Mouse (Mus musculus) CD8-positive naive resting alpha-beta T cell, adult 2 months (primary cell): ENCODE measurements at regions not wholly inside any gene's neighbourhood (a gene's known extent, or its start where the extent isn't known, plus 50 kb on each side); places are given as distances from the start of the nearest gene placed in this dataset.

Experiments
- DNase-seq, 2 experiments: peaks; one replicate each; pipeline ENCODE4 v3.0.0; 2022; ENCODE audit warnings: low read depth in 2 of 2, low spot score in 2 of 2

DNA sequence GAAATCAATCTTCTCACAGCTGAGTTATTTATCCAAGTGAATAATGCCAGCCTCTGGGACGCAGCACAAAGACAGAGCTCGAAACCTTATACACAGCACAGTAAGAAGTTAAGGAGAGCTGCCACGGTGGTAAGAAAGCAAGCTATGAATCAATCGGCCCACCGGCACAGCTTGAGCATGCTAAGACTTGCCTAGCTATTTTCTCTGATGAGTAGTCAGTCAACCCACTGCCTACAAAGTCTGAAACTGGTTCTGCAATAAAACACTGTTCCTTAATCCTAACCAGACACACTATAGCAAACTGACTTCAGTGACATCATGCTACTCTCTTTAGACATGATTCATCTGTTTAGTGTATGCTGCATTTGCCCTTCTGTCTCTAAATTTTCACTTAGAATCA lies 268.7 kb downstream of the 1190002N15Rik start:
- DNase-seq, result no peak

DNA sequence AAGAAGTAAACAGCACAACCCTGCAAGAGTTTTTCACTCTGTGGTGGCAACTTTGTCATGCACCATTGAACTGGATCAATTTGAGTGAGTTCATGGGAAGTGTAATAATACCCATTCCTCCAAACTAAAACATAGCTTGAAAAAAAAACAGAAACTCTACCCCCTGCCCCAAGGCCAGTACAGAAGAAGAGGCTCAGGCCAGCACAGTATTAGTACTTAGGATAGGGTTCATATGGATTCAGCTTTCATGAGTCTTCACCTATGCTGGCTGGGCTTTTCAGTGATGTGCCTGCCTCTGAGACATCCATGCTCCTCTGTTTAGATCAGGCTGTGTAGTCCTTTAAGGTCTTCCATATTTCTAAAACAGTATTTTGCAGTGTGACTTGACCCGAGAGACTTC lies 270.6 kb downstream of the 1190002N15Rik start:
- DNase-seq, result no peak

DNA sequence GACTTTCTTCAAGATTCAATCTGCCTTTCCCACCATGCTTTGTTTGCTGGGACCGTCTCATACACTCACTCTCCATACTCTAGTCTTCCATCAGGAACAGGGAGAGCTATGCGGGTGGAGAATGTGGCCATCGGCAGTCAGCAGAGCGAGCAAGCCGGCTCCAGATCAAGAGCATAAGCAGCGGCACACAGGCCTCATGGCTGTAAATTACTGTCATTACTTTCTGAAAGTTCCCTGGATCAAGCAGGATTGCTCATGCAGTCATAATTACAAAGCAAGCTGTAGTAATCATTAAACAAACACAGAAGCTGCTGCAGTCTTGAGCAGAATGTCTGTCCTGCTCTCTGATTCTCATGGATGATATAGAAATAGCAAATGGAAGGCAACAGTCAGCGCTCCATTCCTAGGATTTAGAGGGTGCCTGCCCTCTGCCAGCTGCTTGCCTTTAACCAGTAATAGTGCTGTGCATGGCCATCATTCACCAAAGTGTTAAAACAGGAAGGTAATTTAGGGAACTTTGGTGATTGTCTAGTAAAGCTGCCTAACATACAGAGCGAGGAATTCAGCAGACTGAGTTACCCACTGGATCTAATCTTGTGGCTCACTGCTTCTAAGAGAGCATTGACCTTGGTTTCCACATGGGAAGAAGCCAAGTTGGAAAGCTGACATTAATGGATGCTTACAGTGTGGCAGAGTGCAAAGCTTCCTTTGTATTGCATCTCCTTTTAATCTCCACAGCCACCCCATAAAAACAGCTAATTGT lies 298.2 kb downstream of the 1190002N15Rik start:
- no peak for DNase-seq

DNA sequence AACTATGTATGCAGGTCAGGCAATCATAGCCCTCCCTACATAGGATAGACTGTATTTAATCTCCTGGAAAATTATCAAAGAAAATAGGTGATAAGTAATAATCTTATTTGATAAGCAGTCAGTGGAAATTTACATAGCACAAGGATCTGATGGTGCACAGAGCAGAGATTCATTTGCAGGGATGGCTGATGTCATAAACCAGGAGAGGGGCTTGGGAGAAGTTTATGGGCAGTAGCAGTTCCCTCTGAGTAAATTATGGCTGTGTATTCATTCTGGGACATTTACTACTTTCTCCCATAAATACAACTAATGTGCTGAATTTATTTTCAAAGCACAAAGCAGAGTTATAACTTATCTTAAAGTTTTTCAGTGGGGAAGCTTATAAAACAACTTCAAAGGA lies 299.3 kb downstream of the 1190002N15Rik start:
- DNase-seq, result no peak

DNA sequence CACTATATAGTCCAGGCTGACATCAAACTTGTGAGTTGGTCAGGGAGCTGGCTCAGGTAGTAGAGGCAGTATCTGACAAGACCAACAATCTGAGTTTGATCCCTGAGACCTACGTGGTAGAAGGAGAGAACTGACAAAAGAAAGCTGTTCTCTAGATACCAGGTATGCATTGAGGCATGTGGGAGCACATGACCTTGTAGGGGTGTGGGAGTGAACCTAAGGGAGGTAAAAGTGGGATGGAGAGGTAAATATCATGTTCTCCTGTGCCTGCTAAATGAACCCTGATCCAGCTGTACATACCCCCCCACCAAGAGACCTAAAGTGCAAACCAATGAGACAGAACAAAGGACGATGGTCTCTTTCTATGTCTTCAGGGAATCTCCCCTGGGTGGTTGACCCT lies 308.3 kb downstream of the 1190002N15Rik start:
- DNase-seq, result no peak

DNA sequence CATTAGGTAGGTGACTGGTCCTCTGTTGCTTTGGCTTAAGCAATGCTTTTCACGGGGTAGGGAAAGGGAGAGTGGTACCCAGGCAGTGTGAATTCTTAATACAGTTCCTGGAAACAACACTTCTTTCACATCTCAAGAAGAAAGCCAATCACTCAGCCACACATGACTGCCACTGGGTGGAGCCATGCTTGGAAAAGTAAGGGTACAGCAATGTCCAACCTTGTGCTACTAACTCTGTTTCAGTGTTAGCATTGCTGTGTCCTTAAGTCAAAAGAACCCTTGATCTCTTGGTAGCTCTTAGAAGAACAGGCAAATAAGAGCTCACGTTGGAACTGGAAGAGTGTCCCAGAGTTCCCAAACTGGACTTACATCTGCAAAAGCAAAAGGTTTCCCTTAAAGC lies 318.8 kb downstream of the 1190002N15Rik start:
- DNase-seq, result no peak

DNA sequence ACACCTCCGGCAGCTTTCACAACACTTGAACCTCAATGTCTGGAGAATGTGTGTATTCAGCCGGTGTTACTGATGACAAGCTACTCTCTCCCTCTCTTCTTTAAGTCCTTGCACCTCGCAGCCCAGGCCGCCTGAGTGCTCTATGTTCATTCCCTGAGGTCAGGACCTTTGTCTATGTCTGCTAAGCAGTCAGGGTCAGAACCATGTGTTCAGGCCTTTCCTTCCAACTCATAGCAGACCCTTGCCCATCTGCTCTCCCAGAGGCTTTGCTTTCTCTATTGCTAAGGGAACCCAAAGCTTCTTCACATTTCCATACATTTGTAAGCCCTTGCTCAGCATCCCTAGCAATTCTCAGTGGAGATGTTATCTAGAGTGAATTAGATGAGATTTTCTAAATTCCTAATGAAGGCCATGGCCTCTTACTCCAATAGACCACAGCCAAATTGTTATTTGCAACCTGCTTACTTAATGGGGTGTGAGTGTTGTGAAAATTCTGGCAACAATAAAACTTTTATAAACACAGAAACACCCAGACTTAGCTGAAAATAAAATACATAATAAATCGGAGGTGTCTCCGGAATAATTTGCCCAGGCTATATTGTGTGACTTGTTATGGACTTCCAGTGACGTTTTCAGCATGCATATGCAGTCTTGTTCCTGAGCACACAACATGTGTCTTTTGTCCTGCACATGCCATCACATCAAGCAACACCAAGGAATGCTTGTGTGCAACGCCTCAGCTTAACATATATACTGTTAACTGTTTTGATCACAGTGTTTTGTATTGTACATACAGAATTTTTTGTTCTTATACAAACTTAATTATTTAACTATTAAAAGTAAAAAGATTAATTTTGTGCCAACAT lies 321.2 kb downstream of the 1190002N15Rik start:
- no peak for DNase-seq

DNA sequence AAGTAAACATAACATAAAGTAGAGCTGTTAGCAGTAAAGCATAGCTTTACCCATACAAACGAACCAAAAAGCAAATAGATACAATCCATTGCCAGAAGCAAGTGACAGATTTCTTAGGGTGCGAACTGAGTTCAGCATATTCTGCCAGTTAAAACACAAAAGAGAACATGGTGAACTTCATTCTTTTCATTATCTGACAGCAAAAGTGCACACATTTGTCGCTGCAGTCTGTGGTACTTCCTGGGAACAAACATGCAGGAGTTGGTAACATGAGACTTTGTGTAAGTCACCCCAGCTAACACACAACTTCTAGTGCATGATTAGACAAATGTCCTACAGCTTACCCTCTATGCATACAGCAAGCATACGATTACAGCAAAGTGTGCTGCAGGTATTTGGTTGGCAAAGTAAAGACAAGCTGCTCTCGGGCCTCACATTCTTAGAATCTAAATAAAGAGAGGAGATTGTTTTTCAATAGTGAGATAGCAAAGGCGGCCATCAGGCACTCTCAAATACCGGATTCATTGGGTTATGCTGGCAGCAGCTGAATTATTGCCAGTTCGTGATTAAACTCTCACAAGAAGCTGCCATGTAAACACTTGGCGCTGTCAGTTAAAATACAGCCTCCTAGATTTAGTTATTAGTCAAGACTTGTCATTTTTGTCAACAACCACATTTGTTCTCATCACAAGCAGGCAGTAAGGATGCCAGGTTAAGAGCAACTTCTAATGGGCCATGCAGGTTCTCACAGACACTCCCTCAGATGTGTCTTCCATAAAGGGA lies 327.2 kb downstream of the 1190002N15Rik start:
- DNase-seq, result no peak

DNA sequence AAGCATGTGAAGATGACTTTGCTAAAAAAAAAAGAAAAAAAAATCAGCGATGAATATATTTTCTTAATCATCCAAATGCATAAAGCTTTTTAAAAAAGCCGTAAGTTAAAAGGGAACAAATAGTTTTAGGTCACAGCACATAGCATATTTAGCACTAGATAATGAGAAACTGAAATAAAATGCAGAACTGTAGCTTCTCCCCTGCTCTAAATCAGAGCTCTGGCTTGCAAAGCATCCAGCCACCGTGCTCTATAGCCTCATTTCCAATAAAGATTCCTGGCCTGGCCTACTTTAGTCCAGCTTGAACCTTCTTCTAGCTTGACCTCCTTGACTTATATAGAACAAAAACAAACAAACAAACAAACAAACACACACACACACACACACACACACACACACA lies 328.9 kb downstream of the 1190002N15Rik start:
- DNase-seq, result no peak

DNA sequence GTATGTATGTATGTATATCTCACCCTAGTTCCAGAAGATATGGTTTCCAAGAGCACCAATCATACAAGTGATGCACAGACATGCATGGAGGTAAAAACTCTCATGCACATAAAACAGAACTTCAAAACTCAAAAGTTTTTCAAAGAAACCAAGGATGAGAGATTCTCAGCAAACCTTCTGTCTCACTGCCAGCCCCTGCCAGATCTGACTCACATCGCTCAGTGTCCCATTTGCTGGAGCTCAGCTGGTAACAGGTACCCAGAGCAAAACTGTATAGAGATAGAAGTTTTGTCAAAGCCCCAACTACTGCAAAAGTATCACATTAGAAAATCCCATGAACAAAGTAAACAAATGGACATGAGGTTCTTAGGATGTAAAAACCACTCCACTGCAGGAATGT lies 337.0 kb downstream of the 1190002N15Rik start:
- DNase-seq, result no peak

DNA sequence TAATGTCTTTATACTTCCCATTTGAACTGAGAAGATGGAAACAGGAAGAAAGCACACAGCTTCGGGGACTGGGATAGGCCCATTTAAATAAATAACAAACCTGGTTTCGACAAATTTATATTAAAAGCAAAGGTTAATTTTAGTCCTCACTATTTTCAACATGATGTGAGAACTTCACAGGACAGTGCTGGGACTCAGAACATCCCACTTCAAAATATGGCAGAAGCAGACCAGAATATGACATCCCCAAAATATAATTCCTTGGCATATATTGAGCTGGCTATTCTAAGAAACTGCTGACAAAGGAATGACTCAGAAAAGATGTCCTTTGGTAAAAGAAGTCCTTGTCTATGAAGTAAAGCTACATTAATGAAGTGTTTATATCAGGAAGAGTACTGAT lies 338.0 kb downstream of the 1190002N15Rik start:
- DNase-seq, result no peak

DNA sequence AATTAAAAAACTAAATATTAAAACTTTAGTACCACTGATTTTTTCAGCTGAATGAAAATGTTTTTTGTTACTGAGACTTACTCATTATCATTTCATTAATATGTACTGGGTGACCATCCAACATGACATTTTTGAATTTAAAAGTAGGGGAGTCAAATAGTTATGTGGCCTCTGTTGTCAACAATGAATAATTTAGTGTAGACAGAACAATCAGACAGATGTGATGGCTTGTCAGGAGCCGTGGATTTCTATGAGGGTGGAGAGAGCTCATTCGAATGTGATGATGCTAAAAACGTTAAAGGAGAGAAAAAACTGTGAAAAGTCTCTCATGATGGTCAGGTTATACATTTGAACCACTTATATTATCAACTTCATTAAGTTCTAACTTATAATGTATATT lies 346.8 kb downstream of the 1190002N15Rik start:
- no peak for DNase-seq

DNA sequence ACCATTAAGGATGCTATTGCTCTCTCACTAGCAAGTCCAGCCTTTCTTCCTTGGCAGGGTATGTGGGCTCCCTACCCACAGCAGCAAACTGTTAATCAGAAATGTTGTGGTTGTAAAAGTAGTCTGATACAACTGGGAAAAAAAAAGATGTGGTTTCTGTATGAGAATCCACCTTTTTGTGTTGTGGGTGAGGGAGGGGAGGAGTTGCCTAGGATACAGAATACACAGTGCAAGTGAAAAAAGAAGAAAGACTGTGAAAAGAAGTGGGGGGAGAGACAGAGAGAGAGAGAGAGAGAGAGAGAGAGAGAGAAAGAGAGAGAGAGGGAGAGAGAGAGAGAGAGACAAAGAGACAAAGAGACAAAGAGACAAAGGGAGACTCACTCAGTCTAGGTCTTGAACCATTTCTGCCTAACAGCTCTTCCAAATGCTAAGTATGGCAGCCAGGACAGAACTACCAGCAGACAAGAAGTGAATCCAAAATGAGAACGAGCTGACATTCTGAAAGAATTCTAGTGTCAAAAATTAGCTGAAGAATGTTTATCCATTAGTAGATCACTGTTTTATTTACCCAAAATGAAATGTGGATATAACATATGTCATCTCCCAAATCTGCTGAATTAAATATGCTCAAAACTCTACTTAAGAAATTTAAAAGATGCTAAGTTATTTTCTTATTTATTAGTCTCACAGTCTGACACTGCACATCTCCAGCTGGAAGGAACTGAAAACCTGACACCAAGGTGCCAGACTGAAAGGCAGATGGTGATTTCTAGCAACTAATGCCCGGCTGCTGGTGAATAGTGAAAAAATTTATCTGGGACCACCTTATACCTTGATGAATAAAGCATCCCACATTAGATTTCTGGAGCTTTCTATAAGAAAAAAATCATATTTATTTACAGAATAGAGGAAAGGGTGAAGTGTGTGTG lies 347.7 kb downstream of the 1190002N15Rik start:
- no peak for DNase-seq

DNA sequence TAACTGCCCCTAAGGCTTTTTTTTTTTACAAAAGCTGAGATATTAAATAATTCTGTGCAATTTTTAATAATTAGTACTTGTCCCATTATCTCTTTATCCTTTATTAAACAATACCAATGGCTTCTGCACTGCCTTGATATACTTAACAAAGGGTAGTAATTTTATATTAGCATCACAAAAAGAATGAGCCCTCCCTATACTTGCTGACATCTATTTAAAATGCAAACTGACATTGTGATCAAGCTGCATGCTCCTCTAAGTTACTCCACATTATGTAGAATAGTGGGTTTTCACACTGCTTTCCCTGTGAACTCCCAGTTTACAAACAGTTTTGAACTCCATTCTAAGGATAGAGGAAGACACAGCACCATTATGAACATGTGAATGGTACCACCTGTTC lies 349.8 kb downstream of the 1190002N15Rik start:
- DNase-seq, result no peak

DNA sequence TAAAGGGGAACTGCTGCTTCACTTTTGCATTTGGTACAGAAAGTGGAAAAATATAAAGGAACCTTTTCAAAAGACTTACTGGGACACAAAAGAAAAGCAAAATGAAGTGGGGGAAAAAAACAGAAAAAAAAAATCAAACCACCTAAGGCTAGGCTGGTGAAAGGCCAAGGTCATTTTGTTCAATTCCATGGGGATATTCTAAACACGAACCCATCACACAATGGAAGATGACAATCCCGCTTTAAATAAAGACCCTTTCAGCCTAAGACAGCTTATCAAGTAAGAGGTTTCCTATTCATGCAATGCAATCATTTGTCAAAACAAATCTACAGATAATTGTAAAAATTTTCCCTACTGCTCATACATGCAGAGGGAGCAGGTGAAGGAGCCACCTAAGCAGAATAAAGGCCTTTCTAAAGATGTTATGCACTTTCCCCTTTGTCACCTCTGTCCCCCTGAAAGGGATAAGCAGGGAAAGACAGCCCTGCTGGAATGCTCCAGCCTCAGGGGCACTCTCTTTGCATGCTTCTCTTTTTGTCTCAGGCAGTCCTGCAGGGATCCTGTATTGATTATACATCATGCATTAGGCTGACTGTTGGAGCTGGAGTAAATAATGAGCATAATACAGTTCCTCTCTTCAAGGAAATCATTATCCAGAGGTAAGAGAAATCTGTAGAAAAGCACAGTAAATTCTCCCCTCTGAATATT lies 367.8 kb downstream of the 1190002N15Rik start:
- DNase-seq, result no peak

DNA sequence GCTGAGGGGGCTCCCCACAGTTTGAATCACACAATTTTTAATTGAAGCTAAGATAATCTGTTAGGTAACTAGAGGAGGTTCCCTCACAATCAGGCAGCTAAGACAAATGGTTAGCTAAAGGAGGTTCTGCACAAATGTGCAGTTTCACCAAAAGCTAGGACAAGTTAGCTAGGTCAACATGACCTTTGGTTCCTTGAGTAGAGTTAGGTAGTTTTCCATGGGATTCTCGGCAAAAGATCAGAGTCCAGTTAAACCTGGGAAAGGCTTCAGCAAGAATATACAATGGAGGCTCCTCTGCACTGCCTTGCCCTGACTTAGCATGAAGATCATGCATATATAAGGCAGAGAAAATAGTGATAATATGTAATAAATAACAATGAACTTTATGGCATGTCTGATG lies 374.2 kb downstream of the 1190002N15Rik start:
- DNase-seq, result no peak

DNA sequence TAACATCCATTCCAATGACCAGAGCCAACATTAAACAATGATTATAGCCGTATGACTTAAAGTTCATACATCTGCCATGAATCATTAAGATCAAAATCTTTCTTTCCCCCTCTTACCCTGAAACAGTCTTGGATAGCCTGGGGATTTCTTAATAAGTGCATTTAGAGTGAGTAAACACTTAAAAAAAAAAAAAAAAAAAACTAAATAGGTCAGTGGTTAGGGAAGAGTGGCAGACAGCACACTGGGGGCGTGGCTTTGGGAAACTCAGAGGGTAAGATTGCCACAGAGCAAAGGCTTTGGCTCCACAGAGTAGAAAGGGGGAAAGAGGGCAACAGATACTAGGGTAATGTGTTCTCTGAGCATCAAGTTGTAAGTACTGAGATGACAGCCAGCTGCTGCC lies 382.3 kb downstream of the 1190002N15Rik start:
- DNase-seq, result no peak

DNA sequence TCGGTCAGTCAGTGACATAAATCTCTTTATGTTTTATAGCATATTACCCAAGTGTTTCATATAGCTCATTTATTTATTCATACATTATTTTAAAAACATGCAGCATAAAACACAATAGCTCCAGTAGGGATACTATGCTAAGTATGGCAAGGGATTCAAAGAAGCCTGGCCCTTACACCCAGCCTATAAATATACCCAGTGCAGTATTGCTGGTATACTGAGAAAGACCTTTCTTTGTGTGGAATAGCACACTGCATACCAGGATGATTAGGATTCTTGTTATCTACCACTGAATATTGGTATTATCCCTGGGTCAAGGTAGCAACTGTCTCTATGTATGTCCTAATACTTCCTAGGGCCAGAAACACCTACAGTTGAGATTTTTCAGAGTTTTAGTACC lies 389.4 kb downstream of the 1190002N15Rik start:
- DNase-seq, result no peak

DNA sequence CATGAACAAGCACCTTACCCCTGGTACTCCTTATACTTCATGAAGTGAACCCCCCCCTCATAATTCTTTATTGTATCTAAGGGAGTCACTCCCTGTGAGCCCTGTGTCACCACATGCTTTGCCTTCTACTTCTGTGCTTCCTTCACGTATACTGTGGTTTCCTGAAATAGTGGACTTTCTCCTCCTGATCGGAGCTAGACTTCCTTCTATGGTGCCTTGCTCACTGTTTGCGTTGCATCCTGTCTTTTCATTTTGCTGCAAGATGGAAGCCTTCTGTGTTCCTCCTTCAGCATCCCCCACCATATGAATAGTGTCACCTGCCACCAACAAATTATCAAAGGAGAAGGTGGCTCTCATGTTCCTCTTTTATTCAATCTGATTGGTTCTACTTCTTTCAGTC lies 391.1 kb downstream of the 1190002N15Rik start:
- DNase-seq, result no peak

DNA sequence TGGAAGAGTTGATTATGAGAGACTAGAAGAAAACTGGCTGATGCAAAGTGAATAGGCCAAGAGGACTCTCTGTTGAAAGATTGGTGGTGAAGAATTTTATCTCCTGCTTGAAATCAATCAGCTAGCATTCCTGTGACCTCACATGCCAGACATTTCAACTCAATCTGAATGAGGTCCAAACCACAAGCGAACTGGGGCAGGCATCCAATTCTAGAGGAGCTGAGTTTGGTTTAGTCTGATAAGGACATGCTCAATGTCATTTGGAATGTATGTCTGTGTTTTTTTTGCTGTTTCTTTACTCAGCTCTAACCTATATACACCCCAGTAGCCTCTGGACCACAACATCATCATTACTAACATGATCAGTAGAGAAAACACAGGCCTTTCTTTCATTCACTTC lies 401.4 kb downstream of the 1190002N15Rik start:
- DNase-seq, result no peak
